Mouse (Mus musculus) embryonic facial prominence, embryonic 13.5 days (tissue): ENCODE results near the gene Cep128. TPM values are rescaled to one million over a fixed set of nuclear protein-coding genes. Genes with fewer than 3 reads are reported as not detected.

Experiments used
- ATAC-seq: fragments of 200-750 bp; cut with Nextera tagmentation; 2 replicates; pipeline ENCODE4 v1.8.0; 2017; ENCODE audit warnings: low read depth; ENCODE audit not compliant: insufficient number of reproducible peaks, insufficient read depth, low FRiP score, low TSS enrichment
- H3K27ac ChIP-seq: fragments of 300-500 bp; sonication (generic); 2 replicates; pipeline ENCODE4 v1.5.1; 2015; ENCODE audit warnings: moderate library complexity, mild to moderate bottlenecking, inconsistent platforms
- H3K27me3 ChIP-seq: fragments of 300-500 bp; sonication (generic); 2 replicates; pipeline ENCODE4 v1.6.1; 2015; ENCODE audit warnings: mild to moderate bottlenecking, inconsistent platforms
- H3K36me3 ChIP-seq: fragments of 300-500 bp; sonication (generic); 2 replicates; pipeline ENCODE4 v1.6.1; 2015; ENCODE audit warnings: mild to moderate bottlenecking, inconsistent platforms
- H3K4me1 ChIP-seq: fragments of 300-500 bp; sonication (generic); 2 replicates; pipeline ENCODE4 v1.6.1; 2015; ENCODE audit warnings: inconsistent platforms
- H3K4me2 ChIP-seq: fragments of 300-500 bp; sonication (generic); 2 replicates; pipeline ENCODE4 v1.6.1; 2015; ENCODE audit warnings: moderate library complexity, mild to moderate bottlenecking, inconsistent platforms
- H3K4me3 ChIP-seq: fragments of 300-500 bp; sonication (generic); 2 replicates; pipeline ENCODE4 v1.5.1; 2015; ENCODE audit warnings: mild to moderate bottlenecking, inconsistent platforms
- H3K9ac ChIP-seq: fragments of 300-500 bp; sonication (generic); 2 replicates; pipeline ENCODE4 v1.6.1; 2015; ENCODE audit warnings: mild to moderate bottlenecking, inconsistent platforms
- H3K9me3 ChIP-seq: fragments of 300-500 bp; sonication (generic); 2 replicates; pipeline ENCODE4 v1.6.1; 2016; ENCODE audit warnings: inconsistent platforms
- WGBS: fragments of 180-500 bp; shearing (Covaris S2); methylation state at CpG from one replicate; pipeline ENCODE4 v1.1.7; 2015; ENCODE audit warnings: mixed read lengths; 5-methylcytosine and 5-hydroxymethylcytosine counted together
- polyA plus RNA-seq: library from polyadenylated mRNA; unstranded; fragments of >200 nt; fragmentation: Nextera tagmentation; extraction: Ambion mirVana; gene quantifications from 2 replicates; pipeline ENCODE4 v1.2.1, GENCODE M21; 2015

The Cep128 gene
- polyA plus RNA-seq, 1 experiment from 2014 or later: 9.1 TPM

GRCm38 (mm10) chr12:91085967-91086366 lies 298.2 kb downstream of the Cep128 start:
- no peak overlapping the region for H3K4me3 ChIP-seq
- no peaks in the 10 kb centered on the region for H3K9me3 ChIP-seq
- H3K27me3 ChIP-seq: no peaks in the 10 kb centered on the region
- no peaks in the 10 kb centered on the region for H3K4me1 ChIP-seq
- ATAC-seq: no peak
- H3K4me2 ChIP-seq: no peak overlapping the region
- H3K9ac ChIP-seq: no peak overlapping the region
- WGBS: 90% methylated on average over 9 of the region's 9 CpGs
- H3K27ac ChIP-seq: no peak overlapping the region
- H3K36me3 ChIP-seq: no peaks in the 10 kb centered on the region

- H3K36me3 ChIP-seq: no peaks in the 10 kb centered on the region
- no peak overlapping the region for H3K4me2 ChIP-seq
- no peak overlapping the region for H3K4me3 ChIP-seq
- no peak for ATAC-seq
- H3K4me1 ChIP-seq: no peaks in the 10 kb centered on the region
- WGBS: 93% methylated on average over 5 of the region's 5 CpGs
- H3K27ac ChIP-seq: no peak overlapping the region
- no peaks in the 10 kb centered on the region for H3K9me3 ChIP-seq
- H3K9ac ChIP-seq: no peak overlapping the region
- H3K27me3 ChIP-seq: no peaks in the 10 kb centered on the region
These were observed 308.6 kb downstream of the Cep128 start for GRCm38 (mm10) chr12:91075600-91075999.

- 96% methylated on average over 2 of the region's 2 CpGs for WGBS
- H3K36me3 ChIP-seq: no peaks in the 10 kb centered on the region
- no peak overlapping the region for H3K9ac ChIP-seq
- H3K4me1 ChIP-seq: no peaks in the 10 kb centered on the region
- no peak overlapping the region for H3K27ac ChIP-seq
- no peaks in the 10 kb centered on the region for H3K9me3 ChIP-seq
- no peak for ATAC-seq
- H3K4me3 ChIP-seq: no peak overlapping the region
- H3K27me3 ChIP-seq: no peaks in the 10 kb centered on the region
- H3K4me2 ChIP-seq: no peak overlapping the region
These were observed 313.6 kb downstream of the Cep128 start for GRCm38 (mm10) chr12:91070551-91071045.

- no peaks in the 10 kb centered on the region for H3K9me3 ChIP-seq
- no peaks in the 10 kb centered on the region for H3K4me1 ChIP-seq
- no peak for ATAC-seq
- H3K27me3 ChIP-seq: no peaks in the 10 kb centered on the region
- 75% methylated on average over 2 of the region's 2 CpGs for WGBS
- no peak overlapping the region for H3K9ac ChIP-seq
- no peaks in the 10 kb centered on the region for H3K36me3 ChIP-seq
- no peak overlapping the region for H3K4me3 ChIP-seq
- no peak overlapping the region for H3K4me2 ChIP-seq
- no peak overlapping the region for H3K27ac ChIP-seq
These were observed 317.1 kb downstream of the Cep128 start for GRCm38 (mm10) chr12:91067083-91067441.

- Histone ChIP-seq H3K4me3 (no peak overlapping the region), H3K27me3 (no peaks in the 10 kb centered on the region), H3K4me2 (no peak overlapping the region), H3K27ac (no peak overlapping the region), H3K9ac (no peak overlapping the region), H3K9me3 (no peaks in the 10 kb centered on the region), H3K4me1 (no peaks in the 10 kb centered on the region), H3K36me3 (no peaks in the 10 kb centered on the region)
- ATAC-seq: no peak
- WGBS: 53% methylated on average over 5 of the region's 5 CpGs
These were observed 317.7 kb downstream of the Cep128 start for GRCm38 (mm10) chr12:91066286-91067082.

- H3K27me3 ChIP-seq: no peaks in the 10 kb centered on the region
- no peak for ATAC-seq
- no peak overlapping the region for H3K4me3 ChIP-seq
- H3K4me2 ChIP-seq: no peak overlapping the region
- no peaks in the 10 kb centered on the region for H3K4me1 ChIP-seq
- 80% methylated on average over 3 of the region's 3 CpGs for WGBS
- H3K9me3 ChIP-seq: no peaks in the 10 kb centered on the region
- no peaks in the 10 kb centered on the region for H3K36me3 ChIP-seq
- H3K27ac ChIP-seq: no peak overlapping the region
- no peak overlapping the region for H3K9ac ChIP-seq
These were observed 318.8 kb downstream of the Cep128 start for GRCm38 (mm10) chr12:91065423-91065822.

GRCm38 (mm10) chr12:91064368-91064999 lies 319.7 kb downstream of the Cep128 start:
- H3K4me3 ChIP-seq: no peak overlapping the region
- no peaks in the 10 kb centered on the region for H3K9me3 ChIP-seq
- H3K9ac ChIP-seq: no peak overlapping the region
- no peaks in the 10 kb centered on the region for H3K4me1 ChIP-seq
- no peaks in the 10 kb centered on the region for H3K36me3 ChIP-seq
- no peaks in the 10 kb centered on the region for H3K27me3 ChIP-seq
- ATAC-seq: no peak
- H3K4me2 ChIP-seq: no peak overlapping the region
- H3K27ac ChIP-seq: no peak overlapping the region

GRCm38 (mm10) chr12:91063337-91064015 lies 320.7 kb downstream of the Cep128 start:
- no peak overlapping the region for H3K4me2 ChIP-seq

GRCm38 (mm10) chr12:91062681-91063080 lies 321.5 kb downstream of the Cep128 start:
- H3K4me1 ChIP-seq: no peaks in the 10 kb centered on the region
- H3K27ac ChIP-seq: no peak overlapping the region
- ATAC-seq: no peak
- no peak overlapping the region for H3K9ac ChIP-seq
- H3K9me3 ChIP-seq: no peaks in the 10 kb centered on the region
- no peaks in the 10 kb centered on the region for H3K27me3 ChIP-seq
- no peak overlapping the region for H3K4me2 ChIP-seq
- no peaks in the 10 kb centered on the region for H3K36me3 ChIP-seq
- WGBS: 46% methylated on average over 4 of the region's 4 CpGs
- no peak overlapping the region for H3K4me3 ChIP-seq

More at GRCm38 (mm10) chr12:91063337-91064015, 320.7 kb downstream of the Cep128 start:
- Histone ChIP-seq H3K4me1 (no peaks in the 10 kb centered on the region), H3K4me3 (no peak overlapping the region), H3K27ac (no peak overlapping the region), H3K27me3 (no peaks in the 10 kb centered on the region), H3K36me3 (no peaks in the 10 kb centered on the region), H3K9me3 (no peaks in the 10 kb centered on the region), H3K9ac (no peak overlapping the region)
- no peak for ATAC-seq
- 80% methylated on average over 4 of the region's 4 CpGs for WGBS

GRCm38 (mm10) chr12:91059704-91060318 lies 324.4 kb downstream of the Cep128 start:
- no peak overlapping the region for H3K9ac ChIP-seq
- H3K4me1 ChIP-seq: no peaks in the 10 kb centered on the region
- H3K4me2 ChIP-seq: no peak overlapping the region
- 84% methylated on average over 12 of the region's 12 CpGs for WGBS
- ATAC-seq: no peak
- H3K4me3 ChIP-seq: no peak overlapping the region
- H3K27me3 ChIP-seq: no peaks in the 10 kb centered on the region
- H3K36me3 ChIP-seq: no peaks in the 10 kb centered on the region
- H3K27ac ChIP-seq: no peak overlapping the region
- H3K9me3 ChIP-seq: no peaks in the 10 kb centered on the region

GRCm38 (mm10) chr12:91056885-91057284 lies 327.3 kb downstream of the Cep128 start:
- Histone ChIP-seq H3K27me3 (no peaks in the 10 kb centered on the region), H3K4me1 (no peaks in the 10 kb centered on the region), H3K27ac (no peak overlapping the region), H3K4me3 (no peak overlapping the region), H3K36me3 (no peaks in the 10 kb centered on the region), H3K9me3 (no peaks in the 10 kb centered on the region), H3K4me2 (no peak overlapping the region), H3K9ac (no peak overlapping the region)
- ATAC-seq: no peak
- 87% methylated on average over 10 of the region's 10 CpGs for WGBS
